Mouse (Mus musculus): ENCODE measurements around the gene Snta1. TPM values are rescaled to one million over a fixed set of nuclear protein-coding genes. Genes with fewer than 3 reads are reported as not detected.

Gene Snta1
- polyA plus RNA-seq, 3 experiments from 2014 or later = not detected

DNA sequence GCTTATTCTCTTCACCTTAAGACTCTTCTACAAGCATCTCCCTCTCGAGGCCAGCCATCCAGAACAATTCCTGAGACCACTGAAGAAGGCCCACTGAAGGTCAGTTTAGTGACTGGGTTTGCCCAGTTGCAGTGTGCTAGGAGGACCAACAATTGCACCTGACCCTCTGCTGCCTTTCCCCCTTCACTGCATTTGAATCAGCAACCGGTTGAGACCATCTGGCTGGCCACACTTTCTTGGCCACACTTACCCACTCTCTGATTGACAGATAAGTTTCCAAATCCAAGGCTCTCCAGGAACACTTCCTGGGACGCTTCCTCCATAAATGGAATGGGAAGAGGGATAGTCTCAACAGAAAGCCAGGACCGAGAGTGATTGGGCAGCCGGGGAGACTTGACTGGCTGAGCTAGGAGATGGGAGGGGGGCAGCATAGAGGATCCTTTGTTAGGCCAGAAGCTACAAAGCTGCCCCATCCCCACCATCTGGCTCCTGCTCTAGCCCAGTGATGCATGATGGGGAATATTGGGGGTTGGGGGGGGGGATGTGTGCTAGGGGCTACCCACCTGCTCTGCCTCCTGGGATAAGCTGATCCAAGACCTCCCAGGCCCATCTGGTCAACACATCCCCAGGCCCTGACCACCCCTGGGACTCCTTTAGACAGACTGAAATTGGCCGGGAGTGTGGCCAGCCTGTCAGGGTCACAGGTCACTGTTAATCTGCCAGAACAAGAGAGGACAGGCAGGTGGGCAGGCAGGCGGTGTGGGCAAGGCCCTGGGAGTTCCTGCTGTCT lies 13.2 kb upstream of the Snta1 start:
- no peak for ATAC-seq

DNA sequence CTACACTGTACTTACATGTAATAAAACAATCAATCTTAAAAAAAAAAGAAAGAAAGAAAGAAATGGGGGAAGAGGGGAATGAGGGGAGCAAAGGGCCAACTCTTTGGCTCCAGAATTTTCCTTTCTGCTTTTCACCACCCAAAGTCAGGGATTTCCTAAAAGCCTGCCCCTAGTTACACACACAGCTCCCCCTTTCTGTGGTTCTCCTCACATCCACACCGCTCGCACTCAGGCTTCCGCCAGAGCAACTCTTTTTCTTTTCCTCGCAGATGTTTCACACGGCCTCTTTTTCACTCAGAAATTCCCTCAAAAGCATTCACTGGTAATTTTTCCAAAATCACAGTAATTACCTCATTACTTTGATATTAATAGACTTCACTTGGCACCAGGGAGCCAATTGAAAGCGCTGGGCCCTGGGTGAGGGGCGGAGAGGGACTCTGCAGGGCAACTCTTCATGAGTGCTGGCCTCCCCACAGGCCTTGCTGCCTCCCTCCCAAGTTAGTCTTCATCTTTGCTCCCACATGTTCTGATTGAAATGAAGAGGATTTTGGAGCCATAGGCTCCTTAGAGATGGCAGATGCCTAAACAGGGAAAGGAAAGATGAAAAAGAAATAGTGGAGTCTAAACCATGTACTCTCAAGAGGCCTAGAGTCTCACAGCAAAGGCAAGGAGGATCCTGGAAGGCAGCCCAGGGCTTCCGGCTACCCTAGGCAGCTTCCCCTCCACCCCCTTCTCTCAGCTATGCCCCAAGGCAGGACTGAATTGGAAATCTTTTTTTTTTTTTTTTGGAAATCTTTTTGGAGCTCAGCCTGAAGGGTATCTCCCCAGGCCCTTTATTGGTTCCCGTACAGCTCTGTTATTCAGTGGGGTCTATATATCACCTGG lies 12.0 kb upstream of the Snta1 start:
- ATAC-seq = no peak

DNA sequence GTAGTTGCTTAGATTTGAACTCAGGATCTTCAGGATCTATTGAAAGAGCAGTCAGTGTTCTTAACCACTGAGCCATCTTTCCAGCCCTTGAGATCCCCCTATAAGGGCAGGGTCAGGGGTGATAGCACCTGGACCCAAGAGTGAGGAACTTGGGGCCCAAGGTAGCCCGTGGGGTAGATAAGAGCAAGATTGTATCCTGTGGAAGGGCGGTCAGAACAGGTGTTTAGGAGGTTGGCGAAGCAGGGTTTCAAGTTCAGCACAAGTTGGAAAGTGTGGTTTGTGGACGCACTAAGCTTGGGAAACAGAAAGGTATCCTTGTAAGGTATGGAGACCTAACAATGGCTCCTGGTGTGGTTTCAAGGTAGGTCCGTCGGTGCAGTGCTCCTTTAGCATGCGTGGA lies 10.1 kb upstream of the Snta1 start:
- no peak for ATAC-seq

DNA sequence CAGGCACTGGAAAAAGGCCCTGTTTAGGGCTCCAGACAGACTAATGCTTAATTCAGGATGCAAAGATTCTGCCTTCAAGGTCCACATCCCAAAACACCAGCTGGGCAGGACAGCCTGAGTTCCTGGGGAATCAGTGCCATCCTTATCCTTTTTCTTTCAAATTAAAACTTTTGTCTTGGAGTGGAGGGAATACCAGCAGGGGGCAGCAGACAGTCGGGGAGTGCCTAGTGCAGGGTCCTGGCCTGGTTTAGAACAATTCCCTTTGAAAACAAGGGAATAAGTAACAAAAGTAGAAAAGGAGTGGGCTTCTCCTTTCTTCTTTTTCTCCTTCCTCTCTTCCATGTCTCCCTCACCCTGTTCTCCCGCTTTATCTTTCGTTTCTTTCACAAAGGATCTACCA lies 9.2 kb upstream of the Snta1 start:
- ATAC-seq = no peak

DNA sequence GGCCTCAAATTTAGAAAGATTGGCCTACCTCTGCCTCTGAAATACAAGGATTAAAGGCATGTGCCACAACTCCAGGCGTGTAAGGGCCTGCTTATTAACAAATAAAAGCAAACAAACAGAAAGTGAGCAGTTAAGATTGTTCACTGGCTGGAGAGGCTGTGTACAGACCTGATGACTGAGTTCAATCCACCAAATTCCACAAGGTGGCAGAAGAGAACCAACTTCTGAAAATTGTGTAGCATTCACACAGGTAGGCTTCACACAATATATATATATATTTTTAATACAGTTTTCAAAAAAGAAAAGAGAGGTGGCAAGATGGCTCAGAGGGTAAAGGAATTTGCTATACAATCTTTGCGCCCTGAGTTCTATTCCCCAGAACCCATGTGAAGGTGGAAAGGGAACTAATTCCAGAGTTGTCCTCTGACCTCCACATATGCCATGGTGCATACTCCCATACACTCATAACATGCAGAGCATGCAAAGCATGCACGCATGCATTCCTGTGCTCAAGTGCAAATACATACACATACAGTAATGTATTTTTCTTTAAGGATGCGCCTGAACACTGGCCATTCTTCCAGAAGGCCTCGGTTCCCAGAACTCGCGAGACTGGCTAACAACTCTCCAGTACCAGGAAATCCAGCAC lies 4.2 kb upstream of the Snta1 start:
- peak; percentile 43 for ATAC-seq

DNA sequence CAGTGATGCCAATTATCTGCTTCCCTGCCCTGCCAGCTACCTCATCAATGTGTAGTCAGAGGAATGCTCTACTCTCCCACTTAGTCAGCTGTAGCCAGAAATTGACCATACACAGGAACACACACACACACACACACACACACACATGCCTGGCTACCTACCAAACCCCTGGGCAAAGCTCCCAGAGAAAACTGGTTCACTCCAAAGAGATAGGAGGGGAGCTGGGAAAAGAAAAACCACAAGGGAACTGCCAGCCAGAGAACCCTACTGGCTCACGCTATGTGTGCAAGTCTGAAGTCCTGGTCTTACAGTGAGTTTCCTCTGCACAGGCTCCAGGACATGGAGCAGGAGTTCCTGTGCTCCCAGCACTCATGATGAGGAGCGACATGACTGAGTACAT lies 2.5 kb upstream of the Snta1 start:
- no peak for ATAC-seq

DNA sequence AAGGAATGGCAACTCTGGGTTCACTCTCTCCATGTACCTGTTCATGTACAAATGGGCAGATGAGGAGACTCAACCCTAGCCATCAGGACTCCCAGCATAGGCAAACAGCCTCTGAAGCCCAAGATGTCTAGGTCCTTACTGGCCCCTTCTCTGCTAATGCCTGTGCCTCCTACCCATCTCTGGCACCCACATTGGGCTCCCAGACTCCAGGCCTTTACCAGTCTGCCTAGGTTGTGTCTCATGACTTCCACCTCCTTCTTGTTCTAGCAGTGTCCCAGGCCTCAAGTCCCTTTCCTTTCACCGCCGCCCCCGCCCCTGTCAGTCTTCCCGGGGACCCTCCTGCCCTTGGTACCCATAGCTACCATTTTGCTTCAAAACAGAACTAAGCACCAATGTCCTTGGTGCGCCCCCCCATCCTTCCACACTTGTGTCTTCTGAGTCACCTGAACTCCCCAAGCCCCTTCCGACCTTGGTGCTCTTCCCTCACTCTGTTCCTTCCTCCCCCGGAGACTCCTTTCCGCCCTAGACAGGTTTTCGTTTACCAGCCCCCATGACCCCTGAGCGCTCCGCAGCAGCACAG lies 746 bp downstream of the Snta1 start:
- no peak for ATAC-seq

DNA sequence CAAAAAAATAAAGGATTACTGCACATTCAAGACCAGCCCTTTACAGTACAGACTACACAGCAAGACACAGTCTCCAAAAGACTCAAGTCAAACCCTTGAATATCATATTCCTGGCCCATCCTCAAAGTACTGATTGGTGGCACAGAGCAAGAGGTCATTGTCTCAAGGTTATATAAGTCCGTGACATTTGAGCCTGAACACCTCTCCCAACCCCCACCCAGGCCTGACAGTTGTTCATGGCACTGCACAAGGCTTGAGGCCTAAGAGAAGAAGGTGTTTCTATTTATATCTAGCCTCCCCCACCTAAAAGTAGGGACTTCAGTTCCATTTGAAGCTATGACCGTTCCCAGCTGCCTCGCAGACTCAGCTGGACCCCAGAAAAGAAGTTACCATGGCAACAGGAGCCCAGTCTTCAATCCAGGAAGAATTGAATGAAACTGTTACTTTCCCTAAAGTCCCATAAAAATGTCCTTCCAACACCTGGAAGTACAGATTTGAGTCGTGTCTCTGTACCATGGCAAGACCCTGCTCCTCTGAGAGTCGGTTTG lies 2.4 kb downstream of the Snta1 start:
- no peak for ATAC-seq

DNA sequence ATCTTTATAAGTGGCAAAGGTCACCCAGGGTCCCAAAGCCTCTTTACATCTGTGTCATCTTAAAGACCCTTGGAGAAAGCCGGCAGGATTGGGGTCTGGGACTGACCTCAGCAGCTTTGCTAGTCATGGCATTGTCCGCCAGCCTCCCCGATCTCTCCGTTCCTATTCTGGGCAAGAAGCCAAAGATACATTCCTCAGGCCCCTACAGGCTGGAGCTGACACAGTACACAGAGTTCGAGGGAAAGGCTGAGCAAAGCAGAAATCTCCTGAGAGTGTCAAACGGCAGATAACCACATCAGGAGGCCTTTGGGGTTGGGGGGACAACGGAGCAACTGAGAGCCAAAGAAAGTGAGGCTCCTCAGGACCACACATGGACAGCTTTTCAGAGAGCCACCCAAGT lies 5.1 kb downstream of the Snta1 start:
- no peak for ATAC-seq

DNA sequence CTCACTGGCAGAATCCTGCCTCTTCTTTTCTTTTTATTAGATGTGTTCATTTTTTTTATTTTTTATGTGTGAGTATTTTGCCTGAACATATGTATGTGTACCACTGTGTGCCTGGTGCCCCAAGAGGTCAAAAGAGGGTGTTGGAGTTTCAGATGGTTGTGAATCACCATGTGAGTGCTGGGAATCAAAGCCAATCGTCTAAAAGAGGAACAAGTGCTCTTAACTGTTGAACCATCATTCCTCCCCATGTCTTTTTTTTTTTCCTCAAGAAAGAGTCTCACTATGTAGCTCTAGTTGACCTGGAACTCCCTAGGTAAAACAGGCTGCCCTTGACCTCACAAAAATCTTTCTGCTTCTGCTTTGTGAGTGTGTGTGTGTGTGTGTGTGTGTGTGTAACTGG lies 5.9 kb downstream of the Snta1 start:
- no peak for ATAC-seq

DNA sequence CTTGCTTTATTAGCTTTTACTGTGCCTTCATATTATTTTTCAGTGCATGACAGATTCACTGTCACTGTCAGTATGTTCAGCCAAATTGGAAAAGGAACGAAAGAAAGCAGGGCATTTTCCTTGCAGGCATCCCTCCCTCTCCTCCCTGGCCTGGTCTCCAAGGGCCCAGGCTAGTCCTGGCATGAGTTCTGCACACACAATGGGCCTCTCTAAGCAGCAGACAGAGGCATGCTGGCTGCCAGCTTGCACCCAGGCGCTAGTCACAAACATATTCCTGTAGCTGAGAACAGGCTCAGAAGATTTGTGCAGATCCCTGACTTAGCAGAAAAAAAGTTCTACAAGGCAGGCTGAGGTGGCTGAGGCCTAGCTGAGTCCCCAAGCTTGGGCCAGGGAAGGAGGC lies 8.6 kb downstream of the Snta1 start:
- ATAC-seq = no peak

DNA sequence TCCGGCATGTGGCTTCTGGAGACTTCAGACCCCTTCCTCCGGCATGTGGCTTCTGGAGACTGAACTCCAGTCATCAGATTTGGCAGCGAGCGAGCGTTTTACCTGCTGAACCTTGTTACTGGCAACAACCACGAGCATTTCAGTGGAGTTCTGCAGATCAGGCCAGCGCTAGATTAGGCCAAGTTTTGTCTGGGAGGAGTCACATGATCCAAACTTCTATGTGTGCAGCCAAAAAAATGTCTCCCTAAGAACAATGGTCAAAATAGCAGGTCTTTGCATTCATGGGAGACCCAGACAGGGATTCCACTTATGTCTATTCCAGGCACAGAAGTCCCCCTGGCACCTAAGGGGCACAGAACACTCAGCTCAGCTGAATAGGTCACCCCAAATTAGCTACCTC lies 9.6 kb downstream of the Snta1 start:
- no peak for ATAC-seq

DNA sequence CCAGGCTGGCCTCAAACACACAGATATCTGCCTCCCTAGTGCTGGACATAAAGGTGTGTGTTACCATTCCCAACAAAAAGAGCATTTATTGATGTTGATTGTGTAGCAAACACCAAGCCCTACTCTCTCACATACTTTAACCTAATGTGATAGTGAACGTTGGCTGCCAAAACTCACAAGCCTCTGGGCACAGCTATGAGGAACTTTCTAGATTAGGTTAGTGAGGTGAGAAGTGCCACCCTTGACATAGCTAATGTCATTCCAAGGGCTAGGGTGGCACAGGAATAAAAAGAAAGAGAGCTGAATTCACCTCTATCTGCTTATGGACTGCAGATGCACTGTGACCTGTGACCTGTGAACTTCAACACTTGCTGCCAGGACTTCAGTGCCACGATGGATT lies 11.4 kb downstream of the Snta1 start:
- no peak for ATAC-seq

DNA sequence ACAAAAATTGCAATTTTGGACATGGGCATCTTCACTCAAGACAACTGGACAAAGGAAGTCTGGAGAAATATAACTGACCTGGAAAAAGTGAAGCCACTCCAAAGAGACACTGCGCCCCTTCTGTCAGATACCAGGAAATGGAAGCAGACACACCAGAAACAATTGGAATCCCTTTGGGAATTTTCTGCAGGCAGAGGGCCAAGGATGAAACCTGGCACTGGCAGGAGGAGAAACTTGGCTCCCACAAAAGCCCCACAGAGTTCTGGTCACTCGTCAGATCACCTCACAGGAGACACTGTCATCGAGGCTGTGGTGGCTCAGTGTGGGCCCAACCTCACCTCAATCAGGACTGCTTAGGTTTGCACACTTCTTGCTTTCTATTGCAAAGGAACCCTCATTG lies 13.3 kb downstream of the Snta1 start:
- no peak for ATAC-seq

DNA sequence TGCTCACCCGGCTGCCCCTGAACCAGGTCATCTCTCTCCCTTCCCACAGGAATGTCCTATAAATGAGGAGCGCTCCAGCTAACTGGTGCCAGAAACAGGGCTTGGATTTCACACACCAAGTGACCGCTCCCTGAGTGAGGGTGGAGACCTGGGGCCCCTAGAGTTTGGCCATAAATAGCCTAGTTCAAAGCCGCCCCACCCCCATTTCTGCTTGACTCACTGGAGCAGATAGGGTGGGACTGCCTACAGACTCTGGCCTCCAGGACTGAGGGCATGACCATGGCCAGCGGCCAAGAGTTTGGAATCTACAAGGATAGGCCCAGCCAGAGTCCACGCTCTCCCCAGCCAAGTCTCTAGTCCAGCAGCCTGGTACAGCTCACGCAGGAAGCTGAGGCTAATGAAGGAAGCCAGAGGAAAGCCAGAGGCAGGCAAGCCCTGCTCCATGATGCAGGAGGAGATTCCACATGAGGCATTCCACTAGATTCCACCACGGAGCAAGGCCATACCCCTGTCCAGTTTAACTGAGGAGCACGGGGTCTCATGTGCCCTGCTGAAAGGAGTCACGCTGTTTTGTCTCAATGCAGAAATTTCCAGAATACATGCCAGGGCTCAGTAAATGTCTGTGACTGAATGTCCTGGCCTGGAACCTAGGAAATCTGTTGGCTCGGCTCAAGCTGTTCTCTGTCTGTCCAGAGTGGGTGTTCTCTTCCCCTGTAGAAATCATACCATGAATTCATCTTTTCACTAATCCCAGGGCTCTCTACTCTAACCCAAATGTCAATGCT lies 17.5 kb downstream of the Snta1 start:
- no peak for ATAC-seq

DNA sequence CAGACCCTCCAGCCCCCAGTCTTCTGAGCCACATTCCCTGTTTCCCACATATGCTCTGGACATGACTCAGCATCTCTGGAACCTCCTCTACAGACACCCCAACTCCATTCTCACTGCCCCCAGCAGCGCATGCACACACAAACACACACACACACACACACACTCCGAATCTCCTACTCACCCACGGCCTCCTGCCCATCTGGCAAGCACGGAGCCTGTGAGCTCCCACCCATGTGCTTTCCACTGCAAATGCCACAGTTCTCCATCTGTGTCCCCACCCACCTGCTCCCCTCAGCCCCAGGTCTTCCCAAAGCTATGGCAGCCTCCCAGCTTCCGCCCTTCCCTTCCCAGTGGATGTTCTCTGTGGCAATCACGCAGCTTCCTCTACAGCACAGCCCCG lies 28.8 kb downstream of the Snta1 start:
- no peak for ATAC-seq

DNA sequence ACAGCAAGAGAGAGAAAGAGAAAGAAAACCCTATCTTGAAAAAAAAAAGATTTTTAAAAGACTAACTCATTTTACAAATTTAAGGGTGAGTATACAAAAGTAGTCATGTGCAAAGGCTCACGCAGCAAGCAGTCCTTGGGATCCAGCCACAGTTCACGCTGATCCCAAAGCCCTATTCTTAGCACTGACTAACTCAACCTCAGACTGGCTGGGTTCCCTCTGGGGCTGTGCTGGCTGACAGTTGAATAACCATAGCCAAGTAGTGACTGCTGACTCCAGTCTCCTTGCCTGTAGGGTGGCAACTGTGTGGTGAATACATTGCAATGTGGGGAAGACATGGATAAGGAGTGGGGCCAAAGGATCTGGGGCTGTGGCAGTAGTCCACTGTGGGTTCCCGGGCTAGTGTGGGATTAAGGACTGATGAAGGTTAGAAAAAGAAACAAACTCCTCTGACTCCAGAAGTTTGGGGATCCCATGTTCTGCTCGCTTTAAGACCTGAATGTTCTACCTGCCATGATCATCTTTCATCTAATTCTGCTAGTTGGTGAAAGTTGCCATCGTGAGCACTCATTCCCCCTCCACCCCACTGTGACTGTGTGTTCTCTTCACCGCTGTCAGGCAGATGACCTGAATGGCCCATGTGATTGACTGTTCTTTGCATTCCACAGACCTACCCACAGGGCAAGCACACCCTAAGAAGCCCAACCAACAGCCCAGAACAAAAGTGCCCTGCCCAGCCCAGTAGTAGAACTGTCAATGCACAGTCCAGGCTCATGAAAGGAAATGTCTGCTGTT lies 32.9 kb downstream of the Snta1 start:
- ATAC-seq = no peak

DNA sequence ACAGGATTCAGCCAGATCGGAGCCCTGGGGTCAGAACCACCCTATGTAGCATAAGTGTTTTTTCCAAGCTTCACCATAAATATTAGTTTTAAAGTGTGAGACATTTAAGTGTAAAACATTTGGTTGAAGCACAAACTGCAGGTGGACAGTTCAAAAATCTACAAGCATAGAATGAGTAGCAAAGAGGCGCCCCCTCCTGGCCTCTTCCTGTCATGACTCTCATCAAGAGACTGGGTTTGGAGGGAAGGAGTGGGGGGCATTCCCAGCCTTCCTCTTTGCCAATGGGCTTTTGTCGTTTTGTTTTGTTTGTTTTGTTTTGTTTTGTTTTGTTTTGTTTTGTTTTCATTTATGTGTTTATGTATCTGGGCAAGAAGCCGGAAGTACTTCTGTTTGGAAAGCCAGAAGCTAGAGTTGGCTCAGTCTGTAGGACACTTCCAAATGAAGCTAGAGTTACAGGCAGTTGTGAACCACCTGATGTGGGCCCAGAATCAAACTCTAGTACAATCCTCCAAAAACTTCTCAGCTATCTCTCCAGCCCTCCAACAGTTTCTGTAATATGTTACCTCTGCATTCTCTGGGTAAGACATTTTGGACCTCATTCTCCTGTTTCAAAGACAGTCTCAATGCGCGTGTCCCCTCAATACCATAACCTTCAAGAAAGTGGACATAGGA lies 33.8 kb downstream of the Snta1 start:
- ATAC-seq = peak; percentile 67

DNA sequence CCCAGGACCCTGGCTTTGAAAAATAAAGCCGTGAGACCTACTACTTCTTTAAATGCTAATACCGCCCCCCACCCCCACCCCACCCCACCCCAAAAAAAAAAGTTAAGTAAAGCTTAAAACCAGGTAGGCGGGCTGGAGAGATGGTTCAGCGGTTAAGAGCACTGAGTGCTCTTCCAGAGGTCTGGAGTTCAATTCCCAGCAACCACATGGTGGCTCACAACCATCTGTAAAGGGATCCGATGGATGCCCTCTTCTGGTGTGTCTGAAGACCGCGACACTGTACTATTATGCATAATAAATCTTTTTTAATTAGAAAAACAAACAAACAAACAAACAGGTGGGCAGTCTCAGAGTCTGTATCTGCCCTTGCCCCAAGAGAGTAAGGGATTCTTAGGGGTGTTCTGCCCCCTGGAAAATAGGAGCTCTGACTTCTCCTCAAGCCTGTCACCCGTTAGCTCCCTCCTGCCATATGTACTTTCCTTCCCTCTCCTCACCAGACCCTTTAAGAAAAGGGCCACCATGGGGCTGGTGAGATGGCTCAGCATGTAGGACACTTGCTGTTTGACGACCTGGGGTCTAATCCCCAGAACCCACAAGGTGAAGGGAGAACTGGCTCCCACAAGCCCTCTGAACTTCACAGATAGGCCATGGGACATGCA lies 34.9 kb downstream of the Snta1 start, which contains the start of gene Cdk5rap1:
Gene Cdk5rap1 (minus strand): TSS at position 169 of the 659 bp plus-strand sequence.
- ATAC-seq = no peak
